Mouse (Mus musculus) megakaryocyte, embryonic 14.5 days (primary cell): ENCODE results near the gene Ppp1r21. TPM values are rescaled to one million over a fixed set of nuclear protein-coding genes. Genes with fewer than 3 reads are reported as not detected.

Experiments used
- H3K27me3 ChIP-seq: replicated peaks from 2 replicates; pipeline ENCODE3; 2012; ENCODE audit warnings: inconsistent platforms
- H3K36me3 ChIP-seq: replicated peaks from 2 replicates; pipeline ENCODE3; 2012; ENCODE audit warnings: low read length, inconsistent platforms, mixed read lengths
- H3K4me1 ChIP-seq: 2 replicates; pipeline ENCODE4 v1.6.1; 2012; ENCODE audit warnings: inconsistent platforms
- H3K4me3 ChIP-seq: replicated peaks from 2 replicates; pipeline ENCODE3; 2012; ENCODE audit warnings: moderate library complexity, mild to moderate bottlenecking, inconsistent platforms
- H3K9me3 ChIP-seq: 2 replicates; pipeline ENCODE4 v1.6.1; 2012; ENCODE audit warnings: inconsistent platforms
- FLI1 ChIP-seq: IDR thresholded peaks from 2 replicates; pipeline ENCODE4 v1.6.1; 2012; ENCODE audit warnings: low read length, inconsistent platforms, mixed read lengths
- GATA1 ChIP-seq: IDR thresholded peaks from 3 replicates; pipeline ENCODE4 v1.6.1; 2012; ENCODE audit warnings: mixed read lengths, low read length, inconsistent platforms, borderline replicate concordance
- polyA plus RNA-seq: library from polyadenylated mRNA; stranded (reverse); fragments of >175 nt; gene quantifications from 2 replicates; pipeline ENCODE4 v1.2.3, GENCODE M21; 2012; ENCODE audit warnings: low replicate concordance; ENCODE audit not compliant: insufficient read depth

Ppp1r21 gene
- polyA plus RNA-seq, 1 experiment, result 4.6 TPM

DNA sequence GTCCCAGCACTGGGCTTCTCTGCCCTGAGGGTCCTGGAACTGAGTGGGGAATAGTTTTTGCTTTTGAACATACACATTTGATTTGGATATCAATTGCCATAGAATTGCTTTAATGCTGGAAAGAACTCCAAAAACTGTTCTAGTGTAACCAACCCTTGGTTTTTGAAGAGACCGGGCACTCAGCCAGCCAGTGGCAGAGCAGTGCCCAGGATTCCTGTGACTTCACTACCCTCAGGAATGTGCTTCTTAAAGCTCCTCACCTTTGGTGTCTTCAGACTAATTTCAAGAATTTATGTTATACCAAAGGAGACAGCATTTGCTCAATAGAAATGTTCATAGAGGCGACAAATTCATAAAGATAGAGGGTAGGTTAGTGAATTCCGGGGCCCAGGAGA, 100.6 kb downstream of the Ppp1r21 start:
- TF ChIP-seq GATA1, result no peak
- TF ChIP-seq FLI1, result no peak
- Histone ChIP-seq H3K4me1 (peaks cover 10% of the 10 kb centered on the region), H3K4me3 (no peak overlapping the region), H3K36me3 (peaks cover under 1% of the 10 kb centered on the region), H3K27me3 (peaks cover 2% of the 10 kb centered on the region), H3K9me3 (peaks cover 4% of the 10 kb centered on the region)

DNA sequence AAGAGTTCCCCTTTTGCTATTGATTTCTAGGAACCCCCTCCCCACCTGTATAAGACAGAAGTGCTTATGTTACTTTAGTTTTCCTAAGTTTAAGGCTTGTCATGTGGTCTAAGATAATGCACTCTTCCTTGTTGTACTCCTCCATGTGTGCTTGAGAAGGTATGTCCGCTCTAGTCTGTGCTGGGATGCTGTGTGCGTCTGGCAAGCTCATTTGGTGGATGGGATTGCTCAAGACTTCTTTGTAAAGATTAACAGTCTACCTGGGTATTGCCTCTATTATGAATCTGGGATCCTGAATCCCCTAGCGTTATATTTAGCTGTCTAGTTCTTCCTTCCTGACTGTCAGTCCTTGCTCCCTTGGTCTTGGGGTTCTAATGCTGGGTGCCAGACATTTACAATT, 102.7 kb downstream of the Ppp1r21 start:
- Histone ChIP-seq H3K27me3 (peaks cover 2% of the 10 kb centered on the region), H3K9me3 (peaks cover 14% of the 10 kb centered on the region), H3K4me3 (no peak overlapping the region), H3K36me3 (peaks cover 9% of the 10 kb centered on the region), H3K4me1 (peaks cover 10% of the 10 kb centered on the region)
- no peak for TF ChIP-seq FLI1
- no peak for TF ChIP-seq GATA1

- peaks cover 14% of the 10 kb centered on the region for H3K9me3 ChIP-seq
- H3K36me3 ChIP-seq, result peaks cover 9% of the 10 kb centered on the region
- H3K4me1 ChIP-seq, result no peaks in the 10 kb centered on the region
- TF ChIP-seq GATA1 (no peak), FLI1 (no peak)
- no peak overlapping the region for H3K4me3 ChIP-seq
- no peaks in the 10 kb centered on the region for H3K27me3 ChIP-seq
These were observed 106.2 kb downstream of the Ppp1r21 start for GRCm38 (mm10) chr17:88636076-88636475.

DNA sequence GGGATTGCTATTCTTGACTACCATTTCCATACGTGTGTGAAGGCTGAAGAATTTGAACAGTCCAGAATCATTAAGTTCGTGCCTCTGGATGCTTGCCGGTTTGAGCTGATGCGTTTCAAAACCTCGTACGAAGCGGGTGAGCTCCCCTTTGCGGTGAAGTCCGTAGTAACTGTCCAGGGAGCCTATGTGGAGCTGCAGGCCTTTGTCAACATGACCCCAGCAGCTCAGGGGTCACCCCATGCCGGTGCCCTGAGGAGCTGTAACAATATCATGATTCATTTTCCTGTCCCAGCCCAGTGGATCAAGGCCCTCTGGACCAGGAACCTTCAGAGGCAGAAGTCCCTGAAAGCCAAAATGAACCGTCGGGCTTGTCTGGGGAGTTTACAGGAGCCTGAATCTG, 106.7 kb downstream of the Ppp1r21 start:
- Histone ChIP-seq H3K27me3 (no peaks in the 10 kb centered on the region), H3K36me3 (peaks cover 9% of the 10 kb centered on the region), H3K4me3 (no peak overlapping the region), H3K9me3 (peaks cover 14% of the 10 kb centered on the region), H3K4me1 (no peaks in the 10 kb centered on the region)
- no peak for TF ChIP-seq FLI1

Other genes starting within 250 kb of the Ppp1r21 start
- 2.6 TPM in 1 of 2 replicates, not detected in the other for gene Foxn2, start 89.4 kb upstream of the Ppp1r21 start, polyA plus RNA-seq
- gene Ston1, start 67.6 kb downstream of the Ppp1r21 start, polyA plus RNA-seq, result 0.29 TPM in 1 of 2 replicates, not detected in the other
- gene Gtf2a1l, start 138.5 kb downstream of the Ppp1r21 start, polyA plus RNA-seq, result not detected in 2 replicates